Mouse (Mus musculus): Measurements from ENCODE around the gene Mamstr.

DNA sequence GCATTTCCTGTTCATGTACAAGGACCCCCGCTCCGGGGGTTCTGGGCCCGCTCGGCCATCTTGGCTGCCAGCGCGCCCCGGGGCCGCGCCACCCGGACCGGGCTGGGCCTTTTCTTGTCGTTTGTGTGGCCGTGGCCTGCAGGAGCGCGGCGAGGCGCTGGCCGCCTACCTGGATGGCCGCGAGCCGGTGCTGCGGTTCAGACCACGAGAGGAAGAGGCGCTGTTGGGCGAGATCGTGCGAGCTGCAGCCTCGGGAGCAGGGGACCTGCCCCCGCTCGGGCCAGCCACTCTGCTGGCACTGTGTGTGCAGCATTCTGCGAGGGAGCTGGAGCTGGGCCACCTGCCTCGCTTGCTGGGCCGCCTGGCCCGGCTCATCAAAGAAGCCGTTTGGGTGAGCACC, 7.3 kb upstream of the Mamstr start:
- TF ChIP-seq CTCF (IDR thresholded peaks at IDR 0.05; ENCODE audit: insufficient read depth, low read depth, low read length) (no peak), POLR2A (IDR thresholded peaks at IDR 0.05; ENCODE audit: insufficient read depth, low read depth, low read length) (no peak)
